Mouse (Mus musculus) adipocyte (in vitro differentiated cells): ENCODE data around the gene Ttc39d.
A peak's percentile ranks its signal among the peaks of the same experiment; 100 is the strongest.
"Not testable (repeated sequence)": the region's sequence is repeated elsewhere in the genome, so short reads cannot be mapped to it uniquely, and the experiment has no call there.

Experiments
- DNase-seq: peaks from one replicate; pipeline ENCODE4 v3.0.0-alpha.2; 2016; ENCODE audit warnings: low spot score

Gene Ttc39d

GRCm38 (mm10) chr17:80206671-80207581, at the start of gene Ttc39d, which contains the start of gene Srsf7:
Gene Ttc39d (plus strand): TSS chr17:80207460.
Gene Srsf7 (minus strand): TSS chr17:80207307.
- DNase-seq = peak; percentile 99

GRCm38 (mm10) chr17:80157489-80157888, 49.8 kb upstream of the Ttc39d start:
- no peak for DNase-seq

- peak; percentile 93 for DNase-seq
Measured at GRCm38 (mm10) chr17:80160454-80160853, 46.8 kb upstream of the Ttc39d start.

- peak; percentile 13 for DNase-seq
Measured at GRCm38 (mm10) chr17:80163991-80164390, 43.3 kb upstream of the Ttc39d start.

GRCm38 (mm10) chr17:80165741-80166140, 41.5 kb upstream of the Ttc39d start:
- DNase-seq = peak; percentile 59

- DNase-seq = no peak
Measured at GRCm38 (mm10) chr17:80166346-80166745, 40.9 kb upstream of the Ttc39d start.

- DNase-seq = no peak
Measured at GRCm38 (mm10) chr17:80167436-80167835, 39.8 kb upstream of the Ttc39d start.

- DNase-seq = no peak
Measured at GRCm38 (mm10) chr17:80167851-80168251, 39.4 kb upstream of the Ttc39d start.

GRCm38 (mm10) chr17:80168425-80169182, 38.7 kb upstream of the Ttc39d start:
- no peak for DNase-seq

GRCm38 (mm10) chr17:80169792-80170191, 37.5 kb upstream of the Ttc39d start:
- no peak for DNase-seq

- DNase-seq = no peak
Measured at GRCm38 (mm10) chr17:80170951-80171350, 36.3 kb upstream of the Ttc39d start.

GRCm38 (mm10) chr17:80171948-80172347, 35.3 kb upstream of the Ttc39d start:
- DNase-seq = no peak

- no peak for DNase-seq
Measured at GRCm38 (mm10) chr17:80172761-80173160, 34.5 kb upstream of the Ttc39d start.

GRCm38 (mm10) chr17:80173708-80174107, 33.6 kb upstream of the Ttc39d start:
- DNase-seq = no peak

GRCm38 (mm10) chr17:80174146-80174545, 33.1 kb upstream of the Ttc39d start:
- no peak for DNase-seq

- no peak for DNase-seq
Measured at GRCm38 (mm10) chr17:80174699-80175385, 32.4 kb upstream of the Ttc39d start.

GRCm38 (mm10) chr17:80175386-80175739, 31.9 kb upstream of the Ttc39d start:
- DNase-seq = no peak

- DNase-seq = no peak
Measured at GRCm38 (mm10) chr17:80175966-80176365, 31.3 kb upstream of the Ttc39d start.

GRCm38 (mm10) chr17:80178846-80179245, 28.4 kb upstream of the Ttc39d start:
- DNase-seq = not testable (repeated sequence)

GRCm38 (mm10) chr17:80179959-80180358, 27.3 kb upstream of the Ttc39d start:
- peak; percentile 87 for DNase-seq

GRCm38 (mm10) chr17:80180468-80180867, 26.8 kb upstream of the Ttc39d start:
- no peak for DNase-seq

GRCm38 (mm10) chr17:80183615-80184014, 23.6 kb upstream of the Ttc39d start:
- DNase-seq = no peak
